Mouse (Mus musculus): ENCODE measurements around the gene Tyw5. TPM values are rescaled to one million over a fixed set of nuclear protein-coding genes. Genes with fewer than 3 reads are reported as not detected.
A peak's percentile ranks its signal among the peaks of the same experiment; 100 is the strongest.

Gene Tyw5
- polyA plus RNA-seq (2012; rRNA removed): 3.8 and 7.1 TPM in 2 replicates

- Histone ChIP-seq H3K4me1 (ENCODE audit: control insufficient read depth, insufficient read depth, low read length) (peaks cover 2% of the 10 kb centered on the region; the same call in 1 of the 2 replicates), H3K36me3 (ENCODE audit: control insufficient read depth, insufficient read depth, low read length) (no peaks in the 10 kb centered on the region), H3K27me3 (ENCODE audit: control insufficient read depth, insufficient read depth, low read length) (no peaks in the 10 kb centered on the region), H3K27ac (ENCODE audit: control insufficient read depth, insufficient read depth, low read depth, low read length) (peak within 1 kb of the TSS; percentile 87), H3K4me3 (ENCODE audit: control insufficient read depth, low read depth, low read length) (peak within 1 kb of the TSS; percentile 81)
- peak; percentile 25; the same call in 1 of the 2 replicates for TF ChIP-seq POLR2A (IDR thresholded peaks at IDR 0.05; ENCODE audit: control insufficient read depth, low read depth, low read length)
- TF ChIP-seq CTCF (IDR thresholded peaks at IDR 0.05; ENCODE audit: control insufficient read depth, insufficient read depth, insufficient replicate concordance, low read depth, low read length): no peak
Measured at GRCm38 (mm10) chr1:57406187-57407151, at the start of gene Tyw5, which contains the start of gene Maip1. Tyw5 (minus strand) TSS chr1:57407101. Maip1 (plus strand) TSS chr1:57406328.

GRCm38 (mm10) chr1:57450241-57450640, 43.3 kb upstream of the Tyw5 start:
- H3K27me3 ChIP-seq (ENCODE audit: control insufficient read depth, insufficient read depth, low read length): no peaks in the 10 kb centered on the region
- no peak for TF ChIP-seq CTCF (IDR thresholded peaks at IDR 0.05; ENCODE audit: control insufficient read depth, insufficient read depth, insufficient replicate concordance, low read depth, low read length)
- no peak for TF ChIP-seq POLR2A (IDR thresholded peaks at IDR 0.05; ENCODE audit: control insufficient read depth, low read depth, low read length)
- no peaks in the 10 kb centered on the region for H3K4me1 ChIP-seq (ENCODE audit: control insufficient read depth, insufficient read depth, low read length)
- no peaks in the 10 kb centered on the region for H3K36me3 ChIP-seq (ENCODE audit: control insufficient read depth, insufficient read depth, low read length)
- H3K4me3 ChIP-seq (ENCODE audit: control insufficient read depth, low read depth, low read length): no peak overlapping the region
- H3K27ac ChIP-seq (ENCODE audit: control insufficient read depth, insufficient read depth, low read depth, low read length): no peak overlapping the region

GRCm38 (mm10) chr1:57445679-57446078, 38.8 kb upstream of the Tyw5 start:
- H3K4me3 ChIP-seq (ENCODE audit: control insufficient read depth, low read depth, low read length): no peak overlapping the region
- H3K36me3 ChIP-seq (ENCODE audit: control insufficient read depth, insufficient read depth, low read length): no peaks in the 10 kb centered on the region
- TF ChIP-seq CTCF (IDR thresholded peaks at IDR 0.05; ENCODE audit: control insufficient read depth, insufficient read depth, insufficient replicate concordance, low read depth, low read length) (no peak), POLR2A (IDR thresholded peaks at IDR 0.05; ENCODE audit: control insufficient read depth, low read depth, low read length) (no peak)
- no peaks in the 10 kb centered on the region for H3K4me1 ChIP-seq (ENCODE audit: control insufficient read depth, insufficient read depth, low read length)
- no peaks in the 10 kb centered on the region for H3K27me3 ChIP-seq (ENCODE audit: control insufficient read depth, insufficient read depth, low read length)
- H3K27ac ChIP-seq (ENCODE audit: control insufficient read depth, insufficient read depth, low read depth, low read length): no peak overlapping the region

GRCm38 (mm10) chr1:57440771-57441170, 33.9 kb upstream of the Tyw5 start:
- Histone ChIP-seq H3K4me3 (ENCODE audit: control insufficient read depth, low read depth, low read length) (no peak overlapping the region), H3K36me3 (ENCODE audit: control insufficient read depth, insufficient read depth, low read length) (no peaks in the 10 kb centered on the region), H3K4me1 (ENCODE audit: control insufficient read depth, insufficient read depth, low read length) (peaks cover 4% of the 10 kb centered on the region; the same call in 1 of the 2 replicates), H3K27me3 (ENCODE audit: control insufficient read depth, insufficient read depth, low read length) (no peaks in the 10 kb centered on the region), H3K27ac (ENCODE audit: control insufficient read depth, insufficient read depth, low read depth, low read length) (no peak overlapping the region)
- no peak for TF ChIP-seq POLR2A (IDR thresholded peaks at IDR 0.05; ENCODE audit: control insufficient read depth, low read depth, low read length)
- TF ChIP-seq CTCF (IDR thresholded peaks at IDR 0.05; ENCODE audit: control insufficient read depth, insufficient read depth, insufficient replicate concordance, low read depth, low read length): no peak

GRCm38 (mm10) chr1:57439026-57439425, 32.1 kb upstream of the Tyw5 start:
- no peak overlapping the region for H3K27ac ChIP-seq (ENCODE audit: control insufficient read depth, insufficient read depth, low read depth, low read length)

GRCm38 (mm10) chr1:57436954-57437353, 30.1 kb upstream of the Tyw5 start:
- TF ChIP-seq CTCF (IDR thresholded peaks at IDR 0.05; ENCODE audit: control insufficient read depth, insufficient read depth, insufficient replicate concordance, low read depth, low read length) (no peak), POLR2A (IDR thresholded peaks at IDR 0.05; ENCODE audit: control insufficient read depth, low read depth, low read length) (no peak)
- 0 out of 2 replicates have a peak overlapping the region, but pooled peaks have one; percentile 21 for H3K27ac ChIP-seq (ENCODE audit: control insufficient read depth, insufficient read depth, low read depth, low read length)
- H3K36me3 ChIP-seq (ENCODE audit: control insufficient read depth, insufficient read depth, low read length): no peaks in the 10 kb centered on the region
- H3K4me1 ChIP-seq (ENCODE audit: control insufficient read depth, insufficient read depth, low read length): peaks cover 4% of the 10 kb centered on the region; the same call in 1 of the 2 replicates
- H3K4me3 ChIP-seq (ENCODE audit: control insufficient read depth, low read depth, low read length): no peak overlapping the region
- no peaks in the 10 kb centered on the region for H3K27me3 ChIP-seq (ENCODE audit: control insufficient read depth, insufficient read depth, low read length)

More at GRCm38 (mm10) chr1:57439026-57439425, 32.1 kb upstream of the Tyw5 start:
- H3K4me3 ChIP-seq (ENCODE audit: control insufficient read depth, low read depth, low read length): no peak overlapping the region
- peaks cover 4% of the 10 kb centered on the region; the same call in 1 of the 2 replicates for H3K4me1 ChIP-seq (ENCODE audit: control insufficient read depth, insufficient read depth, low read length)
- H3K27me3 ChIP-seq (ENCODE audit: control insufficient read depth, insufficient read depth, low read length): no peaks in the 10 kb centered on the region
- no peaks in the 10 kb centered on the region for H3K36me3 ChIP-seq (ENCODE audit: control insufficient read depth, insufficient read depth, low read length)
- TF ChIP-seq POLR2A (IDR thresholded peaks at IDR 0.05; ENCODE audit: control insufficient read depth, low read depth, low read length) (no peak), CTCF (IDR thresholded peaks at IDR 0.05; ENCODE audit: control insufficient read depth, insufficient read depth, insufficient replicate concordance, low read depth, low read length) (no peak)

GRCm38 (mm10) chr1:57436408-57436807, 29.5 kb upstream of the Tyw5 start:
- Histone ChIP-seq H3K36me3 (ENCODE audit: control insufficient read depth, insufficient read depth, low read length) (no peaks in the 10 kb centered on the region), H3K27me3 (ENCODE audit: control insufficient read depth, insufficient read depth, low read length) (no peaks in the 10 kb centered on the region), H3K4me3 (ENCODE audit: control insufficient read depth, low read depth, low read length) (peak overlapping the region; percentile 27; the same call in 1 of the 2 replicates), H3K4me1 (ENCODE audit: control insufficient read depth, insufficient read depth, low read length) (peaks cover 4% of the 10 kb centered on the region; the same call in 1 of the 2 replicates), H3K27ac (ENCODE audit: control insufficient read depth, insufficient read depth, low read depth, low read length) (no peak overlapping the region)
- TF ChIP-seq CTCF (IDR thresholded peaks at IDR 0.05; ENCODE audit: control insufficient read depth, insufficient read depth, insufficient replicate concordance, low read depth, low read length) (no peak), POLR2A (IDR thresholded peaks at IDR 0.05; ENCODE audit: control insufficient read depth, low read depth, low read length) (no peak)
